ENCODE assay signal across 8 mouse cellular contexts in genomic region chr4:59786661-59787060, GRCm38 (mm10). TPM values are rescaled to one million over a fixed set of nuclear protein-coding genes. Genes with fewer than 3 reads are reported as not detected.
DNase-seq lines count a peak whose midpoint lies in the region; ATAC-seq and TF ChIP-seq lines count a peak whose summit lies in the region.

No protein-coding gene starts in this region.

- no peak overlapping the region for H3K9ac ChIP-seq in embryonic facial prominence, embryonic 14.5 days (ENCODE audit: low read depth, low read length)
- no peak overlapping the region for H3K9ac ChIP-seq in kidney, postnatal 0 days (ENCODE audit: low read depth, low read length)
- no peak overlapping the region for H3K9ac ChIP-seq in lung, embryonic 14.5 days

- H3K9me3 ChIP-seq in embryonic facial prominence, embryonic 14.5 days (ENCODE audit: control insufficient read depth, low read length), result no peaks in the 10 kb centered on the region
- no peaks in the 10 kb centered on the region for H3K9me3 ChIP-seq in kidney, postnatal 0 days (replicated peaks; ENCODE audit: low read length)
- H3K9me3 ChIP-seq in lung, embryonic 14.5 days (ENCODE audit: low read depth, low read length), result no peaks in the 10 kb centered on the region

- H3K27me3 ChIP-seq in embryonic facial prominence, embryonic 14.5 days (replicated peaks; ENCODE audit: control insufficient read depth, insufficient read depth, low read length), result no peaks in the 10 kb centered on the region
- H3K27me3 ChIP-seq in kidney, postnatal 0 days (ENCODE audit: insufficient read depth, low read length), result no peaks in the 10 kb centered on the region
- no peaks in the 10 kb centered on the region for H3K27me3 ChIP-seq in lung, embryonic 14.5 days (ENCODE audit: insufficient read depth, low read length)

- peak; percentile 95 for TF ChIP-seq CTCF in kidney, postnatal 0 days (IDR thresholded peaks at IDR 0.05; ENCODE audit: low read depth)
- TF ChIP-seq CTCF in lung, embryonic 14.5 days (IDR thresholded peaks at IDR 0.05; ENCODE audit: low read depth), result peak; percentile 94

- H3K27ac ChIP-seq in embryonic facial prominence, embryonic 14.5 days (replicated peaks; ENCODE audit: low read depth, low read length), result no peak overlapping the region
- H3K27ac ChIP-seq in kidney, postnatal 0 days, result no peak overlapping the region
- no peak overlapping the region for H3K27ac ChIP-seq in lung, embryonic 14.5 days (ENCODE audit: low read depth)

- no peak for ATAC-seq in embryonic facial prominence, embryonic 14.5 days (ENCODE audit: low read depth)
- ATAC-seq in kidney, postnatal 0 days (replicated peaks; ENCODE audit: low FRiP score, low read depth), result no peak
- no peak for ATAC-seq in lung, embryonic 14.5 days (ENCODE audit: insufficient read depth)

- no peaks in the 10 kb centered on the region for H3K36me3 ChIP-seq in embryonic facial prominence, embryonic 14.5 days (ENCODE audit: control insufficient read depth, insufficient read depth, low read length)
- H3K36me3 ChIP-seq in kidney, postnatal 0 days (ENCODE audit: insufficient read depth, low read length), result no peaks in the 10 kb centered on the region
- H3K36me3 ChIP-seq in lung, embryonic 14.5 days (ENCODE audit: insufficient read depth), result 0 out of 2 replicates have a peak, but pooled peaks cover 1% of the 10 kb centered on the region

- under 1% methylated on average over 7 of the region's 7 CpGs for WGBS in embryonic facial prominence, embryonic 14.5 days
- WGBS in kidney, postnatal 0 days, result under 1% methylated on average over 7 of the region's 7 CpGs
- under 1% methylated on average over 7 of the region's 7 CpGs for WGBS in lung, embryonic 14.5 days

- no peak overlapping the region for H3K4me2 ChIP-seq in embryonic facial prominence, embryonic 14.5 days (ENCODE audit: low read depth, low read length)
- no peak overlapping the region for H3K4me2 ChIP-seq in kidney, postnatal 0 days (ENCODE audit: low read length)
- H3K4me2 ChIP-seq in lung, embryonic 14.5 days, result no peak overlapping the region

- no peak overlapping the region for H3K4me3 ChIP-seq in embryonic facial prominence, embryonic 14.5 days (ENCODE audit: low read depth, low read length)
- H3K4me3 ChIP-seq in kidney, postnatal 0 days (replicated peaks; ENCODE audit: low read depth, low read length), result no peak overlapping the region
- no peak overlapping the region for H3K4me3 ChIP-seq in lung, embryonic 14.5 days (ENCODE audit: low read depth, low read length)

- DNase-seq in left cerebral cortex, adult 18-20 months (ENCODE audit: low spot score in 2 of 2), result peak; percentile 73 to 90
- DNase-seq in left cerebral cortex, adult 11 months (ENCODE audit: low spot score), result no peak
- peak; percentile 78 for DNase-seq in adrenal gland, postnatal 25 days
- peak; percentile 51 for DNase-seq in embryonic facial prominence, embryonic 14.5 days (ENCODE audit: low spot score)
- peak; percentile 80 for DNase-seq in kidney, postnatal 0 days (ENCODE audit: low spot score)
- peak; percentile 86 for DNase-seq in lung, embryonic 14.5 days
- DNase-seq in right cerebral cortex, adult 2 months (ENCODE audit: low spot score in 2 of 2), result peak; percentile 80 to 84
- DNase-seq in urinary bladder, postnatal 25 days (ENCODE audit: low spot score), result peak; percentile 82

- H3K4me1 ChIP-seq in embryonic facial prominence, embryonic 14.5 days (ENCODE audit: control insufficient read depth, insufficient read depth, low read length), result no peaks in the 10 kb centered on the region; the same call in 1 of the 2 replicates
- 0 out of 2 replicates have a peak, but pooled peaks cover 4% of the 10 kb centered on the region for H3K4me1 ChIP-seq in kidney, postnatal 0 days (replicated peaks; ENCODE audit: insufficient read depth, low read length)
- H3K4me1 ChIP-seq in lung, embryonic 14.5 days (ENCODE audit: insufficient read depth), result 0 out of 2 replicates have a peak, but pooled peaks cover 3% of the 10 kb centered on the region

RNA-seq across cellular contexts. Expression of gene Inip, which starts 14.7 kb away (rescaled TPM):
- total RNA-seq in left cerebral cortex, adult 18-20 months (2021), result 10 to 100 TPM; 21.7 to 27.0 TPM
- 19.0 and 19.9 TPM in 2 replicates for total RNA-seq in adrenal gland, postnatal 25 days (2021)
- polyA plus RNA-seq in embryonic facial prominence, embryonic 14.5 days (2014; fragmentation: Nextera tagmentation; extraction: Ambion mirVana), result 34.3 and 40.6 TPM in 2 replicates
- 40.2 and 45.3 TPM in 2 replicates for polyA plus RNA-seq in kidney, postnatal 0 days (2015; fragmentation: Nextera tagmentation; extraction: Ambion mirVana)
- polyA plus RNA-seq in lung, embryonic 14.5 days (2014; fragmentation: Nextera tagmentation; extraction: Ambion mirVana), result 60.7 and 64.7 TPM in 2 replicates

RNA-seq across cellular contexts. Expression of gene Snx30, which starts 19.0 kb away (rescaled TPM):
- 10 to 100 TPM; 38.7 to 40.8 TPM for total RNA-seq in left cerebral cortex, adult 18-20 months (2021)
- 4.2 and 6.7 TPM in 2 replicates for total RNA-seq in adrenal gland, postnatal 25 days (2021)
- 14.1 and 15.1 TPM in 2 replicates for polyA plus RNA-seq in embryonic facial prominence, embryonic 14.5 days (2014; fragmentation: Nextera tagmentation; extraction: Ambion mirVana)
- 6.0 and 7.0 TPM in 2 replicates for polyA plus RNA-seq in kidney, postnatal 0 days (2015; fragmentation: Nextera tagmentation; extraction: Ambion mirVana)
- polyA plus RNA-seq in lung, embryonic 14.5 days (2014; fragmentation: Nextera tagmentation; extraction: Ambion mirVana), result 9.8 and 10.6 TPM in 2 replicates
